Mouse (Mus musculus) heart, embryonic 12.5 days (tissue): ENCODE measurements around the gene Ifnar2. TPM values are rescaled to one million over a fixed set of nuclear protein-coding genes. Genes with fewer than 3 reads are reported as not detected.
"Not testable (repeated sequence)": the region's sequence is repeated elsewhere in the genome, so short reads cannot be mapped to it uniquely, and the experiment has no call there.

Experiments used
- ATAC-seq: fragments of 200-750 bp; cut with Nextera tagmentation; 2 replicates; pipeline ENCODE4 v1.8.0; 2017; ENCODE audit warnings: moderate TSS enrichment, moderate library complexity; ENCODE audit not compliant: insufficient number of reproducible peaks, low FRiP score
- H3K27ac ChIP-seq: fragments of 300-500 bp; sonication (generic); 2 replicates; pipeline ENCODE4 v1.5.1; 2016; ENCODE audit warnings: mild to moderate bottlenecking, moderate library complexity; ENCODE audit not compliant: poor library complexity, severe bottlenecking
- H3K27me3 ChIP-seq: fragments of 300-500 bp; sonication (generic); replicated peaks from 2 replicates; pipeline ENCODE4 v1.6.1; 2016; ENCODE audit warnings: mild to moderate bottlenecking, moderate library complexity
- H3K36me3 ChIP-seq: fragments of 300-500 bp; sonication (generic); 2 replicates; pipeline ENCODE4 v1.6.1; 2016; ENCODE audit warnings: mild to moderate bottlenecking, moderate library complexity
- H3K4me1 ChIP-seq: fragments of 300-500 bp; sonication (generic); replicated peaks from 2 replicates; pipeline ENCODE4 v1.6.1; 2016; ENCODE audit warnings: mild to moderate bottlenecking
- H3K4me2 ChIP-seq: fragments of 300-500 bp; sonication (generic); 2 replicates; pipeline ENCODE4 v1.6.1; 2016; ENCODE audit warnings: mild to moderate bottlenecking, moderate library complexity
- H3K4me3 ChIP-seq: fragments of 300-500 bp; sonication (generic); 2 replicates; pipeline ENCODE4 v1.5.1; 2016; ENCODE audit warnings: mild to moderate bottlenecking
- H3K9ac ChIP-seq: fragments of 300-500 bp; sonication (generic); 2 replicates; pipeline ENCODE4 v1.6.1; 2016; ENCODE audit warnings: mild to moderate bottlenecking, moderate library complexity
- H3K9me3 ChIP-seq: fragments of 300-500 bp; sonication (generic); replicated peaks from 2 replicates; pipeline ENCODE4 v1.6.1; 2016; ENCODE audit warnings: mild to moderate bottlenecking, moderate library complexity
- WGBS: fragments of 180-500 bp; shearing (Covaris S2); methylation state at CpG from one replicate; pipeline ENCODE4 v1.1.7; 2016; 5-methylcytosine and 5-hydroxymethylcytosine counted together
- polyA plus RNA-seq: library from polyadenylated mRNA; unstranded; fragments of >200 nt; fragmentation: Nextera tagmentation; extraction: Ambion mirVana; gene quantifications from 2 replicates; pipeline ENCODE4 v1.2.1, GENCODE M21; 2016

Gene Ifnar2
- polyA plus RNA-seq, 1 experiment from 2014 or later, result 51.3 TPM

GRCm38 (mm10) chr16:91432720-91433328 lies 60.2 kb downstream of the Ifnar2 start:
- Histone ChIP-seq H3K4me2 (no peak overlapping the region), H3K36me3 (no peaks in the 10 kb centered on the region), H3K9me3 (peaks cover 10% of the 10 kb centered on the region; the same call in 1 of the 2 replicates), H3K4me3 (no peak overlapping the region), H3K4me1 (peaks cover 17% of the 10 kb centered on the region), H3K27ac (no peak overlapping the region), H3K27me3 (no peaks in the 10 kb centered on the region), H3K9ac (no peak overlapping the region)
- WGBS, result 42% methylated on average over 5 of the region's 5 CpGs
- ATAC-seq, result no peak

- no peak overlapping the region for H3K9ac ChIP-seq
- H3K27ac ChIP-seq, result no peak overlapping the region
- peak; percentile 56; the same call in 1 of the 2 replicates for ATAC-seq
- H3K4me2 ChIP-seq, result no peak overlapping the region
- no peaks in the 10 kb centered on the region for H3K27me3 ChIP-seq
- WGBS, result 35% methylated on average over 8 of the region's 8 CpGs
- H3K4me1 ChIP-seq, result peaks cover 14% of the 10 kb centered on the region
- H3K4me3 ChIP-seq, result no peak overlapping the region
- no peaks in the 10 kb centered on the region for H3K36me3 ChIP-seq
- H3K9me3 ChIP-seq, result peaks cover 10% of the 10 kb centered on the region; the same call in 1 of the 2 replicates
Observed at GRCm38 (mm10) chr16:91433329-91433933, 60.8 kb downstream of the Ifnar2 start.

- Histone ChIP-seq H3K4me1 (peaks cover 13% of the 10 kb centered on the region), H3K4me2 (no peak overlapping the region), H3K9ac (no peak overlapping the region), H3K4me3 (no peak overlapping the region), H3K36me3 (no peaks in the 10 kb centered on the region), H3K9me3 (peaks cover 6% of the 10 kb centered on the region; the same call in 1 of the 2 replicates), H3K27ac (no peak overlapping the region), H3K27me3 (no peaks in the 10 kb centered on the region)
- 0 out of 2 replicates have a peak, but pooled peaks have one; percentile 54 for ATAC-seq
- 26% methylated on average over 3 of the region's 3 CpGs for WGBS
Observed at GRCm38 (mm10) chr16:91434119-91434518, 61.5 kb downstream of the Ifnar2 start.

GRCm38 (mm10) chr16:91438081-91438480 lies 65.5 kb downstream of the Ifnar2 start:
- Histone ChIP-seq H3K4me3 (no peak overlapping the region), H3K27me3 (no peaks in the 10 kb centered on the region), H3K4me1 (peaks cover 19% of the 10 kb centered on the region), H3K9me3 (no peaks in the 10 kb centered on the region), H3K9ac (no peak overlapping the region), H3K4me2 (no peak overlapping the region), H3K36me3 (no peaks in the 10 kb centered on the region), H3K27ac (no peak overlapping the region)
- ATAC-seq, result no peak
- 75% methylated on average over 3 of the region's 3 CpGs for WGBS

GRCm38 (mm10) chr16:91438599-91438998 lies 66.0 kb downstream of the Ifnar2 start:
- not testable (repeated sequence) for ATAC-seq, H3K9me3 ChIP-seq, H3K4me2 ChIP-seq, H3K4me3 ChIP-seq, H3K9ac ChIP-seq, H3K36me3 ChIP-seq, H3K27ac ChIP-seq, H3K27me3 ChIP-seq
- 68% methylated on average over 1 of the region's 1 CpGs for WGBS
- peaks cover 15% of the 10 kb centered on the region for H3K4me1 ChIP-seq

- Histone ChIP-seq H3K9ac (no peak overlapping the region), H3K27ac (peak overlapping the region; percentile 44; the same call in 1 of the 2 replicates), H3K9me3 (no peaks in the 10 kb centered on the region), H3K36me3 (no peaks in the 10 kb centered on the region), H3K4me2 (no peak overlapping the region), H3K27me3 (no peaks in the 10 kb centered on the region), H3K4me3 (no peak overlapping the region), H3K4me1 (peaks cover 6% of the 10 kb centered on the region)
- peak; percentile 91 for ATAC-seq
- 41% methylated on average over 7 of the region's 7 CpGs for WGBS
Observed at GRCm38 (mm10) chr16:91441366-91441765, 68.8 kb downstream of the Ifnar2 start.

GRCm38 (mm10) chr16:91441811-91442240 lies 69.2 kb downstream of the Ifnar2 start:
- Histone ChIP-seq H3K27ac (peak overlapping the region; percentile 44), H3K4me1 (peaks cover 6% of the 10 kb centered on the region), H3K9ac (no peak overlapping the region), H3K4me2 (no peak overlapping the region), H3K36me3 (no peaks in the 10 kb centered on the region), H3K4me3 (no peak overlapping the region), H3K27me3 (no peaks in the 10 kb centered on the region), H3K9me3 (no peaks in the 10 kb centered on the region)
- 57% methylated on average over 7 of the region's 7 CpGs for WGBS
- peak; percentile 95 for ATAC-seq

- peak overlapping the region; percentile 36 for H3K27ac ChIP-seq
- no peak overlapping the region for H3K9ac ChIP-seq
- 53% methylated on average over 4 of the region's 4 CpGs for WGBS
- ATAC-seq, result peak; percentile 56; the same call in 1 of the 2 replicates
- no peaks in the 10 kb centered on the region for H3K27me3 ChIP-seq
- no peaks in the 10 kb centered on the region for H3K9me3 ChIP-seq
- H3K4me1 ChIP-seq, result peaks cover 12% of the 10 kb centered on the region
- H3K36me3 ChIP-seq, result no peaks in the 10 kb centered on the region
- H3K4me2 ChIP-seq, result no peak overlapping the region
- no peak overlapping the region for H3K4me3 ChIP-seq
Observed at GRCm38 (mm10) chr16:91442446-91442845, 69.9 kb downstream of the Ifnar2 start.

- WGBS, result 82% methylated on average over 8 of the region's 8 CpGs
Observed at GRCm38 (mm10) chr16:91443211-91443611, 70.6 kb downstream of the Ifnar2 start.

GRCm38 (mm10) chr16:91444847-91445246 lies 72.3 kb downstream of the Ifnar2 start:
- Histone ChIP-seq H3K9me3 (no peaks in the 10 kb centered on the region), H3K4me3 (no peak overlapping the region), H3K4me2 (no peak overlapping the region), H3K27me3 (no peaks in the 10 kb centered on the region), H3K9ac (no peak overlapping the region), H3K36me3 (no peaks in the 10 kb centered on the region), H3K27ac (no peak overlapping the region), H3K4me1 (peaks cover 12% of the 10 kb centered on the region)
- 85% methylated on average over 4 of the region's 4 CpGs for WGBS
- no peak for ATAC-seq

More at GRCm38 (mm10) chr16:91443211-91443611, 70.6 kb downstream of the Ifnar2 start:
- ATAC-seq, result no peak
- Histone ChIP-seq H3K4me2 (no peak overlapping the region), H3K9me3 (no peaks in the 10 kb centered on the region), H3K9ac (no peak overlapping the region), H3K4me1 (peaks cover 12% of the 10 kb centered on the region), H3K4me3 (no peak overlapping the region), H3K27ac (no peak overlapping the region), H3K27me3 (no peaks in the 10 kb centered on the region), H3K36me3 (no peaks in the 10 kb centered on the region)

- Histone ChIP-seq H3K4me2 (no peak overlapping the region), H3K4me3 (no peak overlapping the region), H3K9ac (no peak overlapping the region), H3K9me3 (no peaks in the 10 kb centered on the region), H3K27me3 (no peaks in the 10 kb centered on the region), H3K36me3 (no peaks in the 10 kb centered on the region), H3K4me1 (peaks cover 12% of the 10 kb centered on the region), H3K27ac (no peak overlapping the region)
- 74% methylated on average over 5 of the region's 5 CpGs for WGBS
- no peak for ATAC-seq
Observed at GRCm38 (mm10) chr16:91445566-91445965, 73.0 kb downstream of the Ifnar2 start.
